Mouse (Mus musculus) neural tube, embryonic 15.5 days (tissue): ENCODE data around the gene Khdc4. TPM values are rescaled to one million over a fixed set of nuclear protein-coding genes. Genes with fewer than 3 reads are reported as not detected.
A peak's percentile ranks its signal among the peaks of the same experiment; 100 is the strongest.

ENCODE experiments used
- ATAC-seq: fragments of 200-750 bp; cut with Nextera tagmentation; 2 replicates; pipeline ENCODE4 v1.8.0; 2017; ENCODE audit warnings: mild to moderate bottlenecking, moderate TSS enrichment, moderate library complexity; ENCODE audit not compliant: low FRiP score
- H3K27ac ChIP-seq: fragments of 300-500 bp; sonication (generic); replicated peaks from 2 replicates; pipeline ENCODE4 v1.5.1; 2015; ENCODE audit warnings: mild to moderate bottlenecking, inconsistent platforms
- H3K27me3 ChIP-seq: fragments of 300-500 bp; sonication (generic); replicated peaks from 2 replicates; pipeline ENCODE4 v1.6.1; 2015; ENCODE audit warnings: inconsistent platforms
- H3K36me3 ChIP-seq: fragments of 300-500 bp; sonication (generic); 2 replicates; pipeline ENCODE4 v1.6.1; 2015; ENCODE audit warnings: inconsistent platforms
- H3K4me1 ChIP-seq: fragments of 300-500 bp; sonication (generic); 2 replicates; pipeline ENCODE4 v1.6.1; 2015; ENCODE audit warnings: inconsistent platforms
- H3K4me2 ChIP-seq: fragments of 300-500 bp; sonication (generic); 2 replicates; pipeline ENCODE4 v1.6.1; 2015; ENCODE audit warnings: inconsistent platforms, mild to moderate bottlenecking, moderate library complexity
- H3K4me3 ChIP-seq: fragments of 300-500 bp; sonication (generic); replicated peaks from 2 replicates; pipeline ENCODE4 v1.5.1; 2015; ENCODE audit warnings: mild to moderate bottlenecking, inconsistent platforms
- H3K9ac ChIP-seq: fragments of 300-500 bp; sonication (generic); replicated peaks from 2 replicates; pipeline ENCODE4 v1.6.1; 2015; ENCODE audit warnings: mild to moderate bottlenecking, inconsistent platforms
- H3K9me3 ChIP-seq: fragments of 300-500 bp; sonication (generic); replicated peaks from 2 replicates; pipeline ENCODE4 v1.6.1; 2016; ENCODE audit warnings: inconsistent platforms
- WGBS: fragments of 180-500 bp; shearing (Covaris S2); methylation state at CpG from one replicate; pipeline ENCODE4 v1.1.7; 2015; ENCODE audit warnings: mixed read lengths; 5-methylcytosine and 5-hydroxymethylcytosine counted together
- polyA plus RNA-seq: library from polyadenylated mRNA; unstranded; fragments of >200 nt; fragmentation: Nextera tagmentation; extraction: Ambion mirVana; gene quantifications from 2 replicates; pipeline ENCODE4 v1.2.1, GENCODE M21; 2015

The Khdc4 gene
- polyA plus RNA-seq = 85.9 and 87.4 TPM in 2 replicates

DNA sequence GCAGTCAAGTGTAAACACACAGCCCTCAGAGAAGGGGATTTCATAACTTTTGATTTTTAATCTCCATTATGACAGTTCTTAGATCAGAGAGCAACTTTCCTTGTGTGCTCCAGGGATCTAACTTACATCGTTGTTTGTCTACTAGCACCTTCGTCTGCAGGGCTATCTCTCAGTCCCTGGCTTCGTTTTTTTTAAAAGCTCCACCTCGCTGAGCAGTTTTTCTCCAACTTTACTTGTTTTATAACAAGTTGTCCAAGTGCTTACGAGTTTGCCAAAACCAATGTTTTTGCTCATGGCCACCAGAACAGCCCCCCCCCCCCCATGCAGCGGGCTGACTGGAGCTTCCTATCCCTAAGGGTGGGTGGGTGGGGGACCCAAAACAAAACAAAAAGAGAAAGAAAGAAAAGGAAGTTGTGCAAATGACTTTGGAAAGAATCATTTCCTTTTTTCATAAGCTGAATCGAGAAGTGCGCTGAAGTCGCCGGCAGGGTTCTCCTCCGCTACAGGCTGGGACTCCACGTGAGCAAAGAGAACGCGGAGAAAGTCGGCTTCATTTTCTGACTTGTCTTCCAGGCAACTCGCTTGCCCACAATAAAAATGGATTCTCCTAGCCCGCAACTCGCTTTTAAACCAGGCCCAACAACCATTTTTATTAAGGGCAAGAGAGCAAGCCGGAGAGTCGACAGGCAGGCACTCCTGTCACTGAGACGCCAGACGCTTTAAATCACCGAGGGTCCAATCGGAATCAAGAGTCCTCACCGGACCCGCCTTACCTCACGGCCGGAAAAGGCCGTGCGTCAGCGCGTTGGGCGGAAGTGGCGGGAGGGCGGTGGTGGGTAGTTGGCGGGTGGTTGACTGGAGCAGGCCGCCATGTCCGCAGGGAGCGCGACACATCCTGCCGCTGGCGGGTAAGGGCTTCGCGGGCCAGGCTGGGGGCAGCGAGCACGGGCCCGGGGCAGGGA lies at the start of gene Khdc4:
TSS of gene Khdc4 (plus strand) at position 824 of the 962 bp plus-strand sequence.
- ATAC-seq = peak; percentile 100
- peak within 1 kb of the TSS; percentile 63 for H3K4me3 ChIP-seq
- H3K27me3 ChIP-seq = no peaks in the 10 kb centered on the region
- peaks cover 19% of the 10 kb centered on the region for H3K4me1 ChIP-seq
- peaks cover 23% of the 10 kb centered on the region for H3K36me3 ChIP-seq
- WGBS = under 1% methylated on average over 47 of the region's 47 CpGs
- H3K4me2 ChIP-seq = peak within 1 kb of the TSS; percentile 67
- H3K27ac ChIP-seq = peak within 1 kb of the TSS; percentile 98
- H3K9ac ChIP-seq = peak within 1 kb of the TSS; percentile 94
- no peaks in the 10 kb centered on the region for H3K9me3 ChIP-seq

DNA sequence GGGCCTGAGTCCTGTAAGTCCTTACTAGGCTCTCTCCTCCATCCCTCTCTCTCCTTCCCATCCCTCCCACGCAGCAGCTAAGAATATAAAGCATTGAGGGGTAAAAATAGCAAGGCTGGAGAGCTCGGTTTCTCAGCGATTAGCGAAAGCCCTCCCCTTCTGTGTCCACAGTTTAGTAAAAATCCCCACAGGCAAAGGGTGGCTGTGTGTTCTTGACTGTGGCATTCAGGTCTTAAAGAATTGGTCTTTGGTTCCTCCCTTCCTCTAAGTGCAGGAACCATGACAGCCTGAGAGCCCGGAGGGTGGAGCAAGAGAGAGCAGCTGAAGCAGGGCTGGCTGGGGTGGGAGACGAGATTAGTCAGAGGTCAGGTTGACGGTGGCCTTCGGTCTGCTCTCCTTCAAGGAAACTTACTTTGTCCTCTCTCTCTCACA lies 49.0 kb upstream of the Khdc4 start:
- WGBS = 95% methylated on average over 8 of the region's 8 CpGs
- no peaks in the 10 kb centered on the region for H3K27me3 ChIP-seq

DNA sequence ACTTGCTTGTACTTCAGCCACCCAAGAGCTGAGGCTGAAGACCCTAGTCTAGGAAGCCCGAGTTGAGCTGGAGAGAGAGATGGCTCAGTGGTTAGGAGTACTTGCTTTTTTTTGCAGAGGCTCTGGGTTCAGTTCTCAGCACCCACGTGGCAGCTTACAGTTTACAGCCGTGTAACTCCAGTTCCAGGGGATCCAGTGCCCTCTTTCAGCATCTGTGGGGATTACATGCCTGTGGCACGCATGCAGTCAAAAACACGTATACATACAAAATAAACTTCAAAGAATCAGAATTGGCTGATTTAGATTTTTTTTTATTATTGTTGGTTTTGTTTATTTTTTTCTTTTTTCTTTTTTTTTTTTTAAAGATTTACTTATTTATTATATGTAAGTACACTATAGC lies 48.5 kb upstream of the Khdc4 start:
- Histone ChIP-seq H3K27ac (no peak overlapping the region), H3K27me3 (no peaks in the 10 kb centered on the region), H3K4me1 (no peaks in the 10 kb centered on the region), H3K4me2 (no peak overlapping the region), H3K9ac (no peak overlapping the region), H3K4me3 (no peak overlapping the region), H3K9me3 (no peaks in the 10 kb centered on the region), H3K36me3 (peaks cover 93% of the 10 kb centered on the region)
- WGBS = 97% methylated on average over 5 of the region's 5 CpGs
- ATAC-seq = no peak

More for the DNA sequence above, 49.0 kb upstream of the Khdc4 start:
- H3K27ac ChIP-seq = no peak overlapping the region
- H3K4me3 ChIP-seq = no peak overlapping the region
- ATAC-seq = no peak
- H3K9ac ChIP-seq = no peak overlapping the region
- no peak overlapping the region for H3K4me2 ChIP-seq
- H3K9me3 ChIP-seq = no peaks in the 10 kb centered on the region
- H3K4me1 ChIP-seq = no peaks in the 10 kb centered on the region
- H3K36me3 ChIP-seq = peaks cover 93% of the 10 kb centered on the region

- no peak overlapping the region for H3K9ac ChIP-seq
- peaks cover 93% of the 10 kb centered on the region for H3K36me3 ChIP-seq
- H3K27ac ChIP-seq = no peak overlapping the region
- no peak overlapping the region for H3K4me3 ChIP-seq
- 95% methylated on average over 12 of the region's 12 CpGs for WGBS
- no peaks in the 10 kb centered on the region for H3K4me1 ChIP-seq
- no peaks in the 10 kb centered on the region for H3K27me3 ChIP-seq
- no peak for ATAC-seq
- H3K9me3 ChIP-seq = no peaks in the 10 kb centered on the region
- no peak overlapping the region for H3K4me2 ChIP-seq
These were observed 46.4 kb upstream of the Khdc4 start for GRCm38 (mm10) chr3:88639239-88639638.

DNA sequence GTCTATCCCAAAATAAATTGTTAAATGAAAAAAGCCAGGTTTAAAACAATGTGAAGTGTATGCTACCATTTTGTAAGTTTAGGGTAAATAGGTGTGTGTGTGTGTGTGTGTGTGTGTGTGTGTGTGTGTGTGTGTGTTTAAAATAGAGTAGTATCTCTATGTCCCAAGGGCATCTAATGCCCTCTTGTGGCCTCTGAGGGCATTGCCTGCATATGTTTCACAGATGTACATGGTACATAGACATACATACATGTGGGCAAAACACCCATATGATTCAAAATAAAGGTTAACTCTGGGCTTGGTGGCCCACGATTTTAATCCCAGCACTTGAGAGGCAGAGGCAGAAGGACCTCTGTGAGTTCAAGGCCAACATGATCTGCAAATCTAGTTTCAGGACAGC lies 44.9 kb upstream of the Khdc4 start:
- ATAC-seq = no peak; the same call in 1 of the 2 replicates
- Histone ChIP-seq H3K4me3 (no peak overlapping the region), H3K4me2 (no peak overlapping the region), H3K27me3 (no peaks in the 10 kb centered on the region), H3K27ac (no peak overlapping the region), H3K36me3 (peaks cover 90% of the 10 kb centered on the region), H3K9me3 (no peaks in the 10 kb centered on the region), H3K4me1 (no peaks in the 10 kb centered on the region), H3K9ac (no peak overlapping the region)
- 86% methylated on average over 1 of the region's 1 CpGs for WGBS

DNA sequence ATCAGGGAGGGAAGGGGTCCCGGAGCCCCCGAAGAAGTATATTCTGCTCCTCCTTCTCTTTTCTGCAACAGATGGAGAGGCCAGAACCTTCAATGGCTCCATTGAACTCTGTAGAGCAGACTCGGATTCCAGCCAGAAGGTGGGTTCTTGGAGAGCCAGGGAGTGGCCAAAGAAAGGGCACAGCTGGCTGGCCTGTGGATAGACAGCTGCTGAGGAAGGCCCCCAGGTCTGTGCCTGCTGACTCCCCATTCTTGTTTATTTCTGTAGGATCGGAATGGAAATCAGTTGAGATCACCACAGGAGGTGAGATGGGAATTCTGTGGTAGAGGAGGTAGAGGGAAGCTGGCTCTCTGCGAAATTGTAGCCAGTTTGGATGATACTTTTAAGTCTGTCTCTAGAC lies 42.5 kb upstream of the Khdc4 start:
- Histone ChIP-seq H3K36me3 (peaks cover 93% of the 10 kb centered on the region), H3K4me1 (no peaks in the 10 kb centered on the region), H3K4me3 (no peak overlapping the region), H3K9ac (no peak overlapping the region), H3K27me3 (no peaks in the 10 kb centered on the region), H3K27ac (no peak overlapping the region), H3K9me3 (no peaks in the 10 kb centered on the region), H3K4me2 (no peak overlapping the region)
- WGBS = 86% methylated on average over 5 of the region's 5 CpGs
- ATAC-seq = no peak

DNA sequence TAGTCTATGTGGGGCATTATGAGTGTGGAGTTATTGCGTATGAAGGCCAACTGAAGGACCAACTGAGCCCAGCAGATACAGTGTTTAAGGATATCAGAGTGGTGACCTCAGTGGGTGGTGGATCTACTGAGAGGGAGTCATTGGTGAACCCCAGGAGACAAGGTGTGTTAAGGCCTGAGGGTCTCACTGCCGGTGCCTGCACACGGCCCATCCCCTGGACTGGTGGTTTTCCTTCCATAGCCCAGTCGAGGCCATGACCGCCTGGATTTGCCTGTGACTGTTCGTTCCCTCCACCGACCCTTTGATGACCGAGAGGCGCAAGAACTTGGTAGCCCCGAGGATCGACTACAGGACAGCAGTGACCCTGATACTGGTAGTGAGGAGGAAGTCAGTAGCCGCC lies 39.7 kb upstream of the Khdc4 start:
- no peak overlapping the region for H3K4me3 ChIP-seq
- no peak overlapping the region for H3K4me2 ChIP-seq
- no peaks in the 10 kb centered on the region for H3K9me3 ChIP-seq
- no peak overlapping the region for H3K27ac ChIP-seq
- 90% methylated on average over 12 of the region's 12 CpGs for WGBS
- peaks cover 69% of the 10 kb centered on the region for H3K36me3 ChIP-seq
- no peaks in the 10 kb centered on the region for H3K27me3 ChIP-seq
- 0 out of 2 replicates have a peak, but pooled peaks cover 8% of the 10 kb centered on the region for H3K4me1 ChIP-seq
- no peak for ATAC-seq
- H3K9ac ChIP-seq = no peak overlapping the region

DNA sequence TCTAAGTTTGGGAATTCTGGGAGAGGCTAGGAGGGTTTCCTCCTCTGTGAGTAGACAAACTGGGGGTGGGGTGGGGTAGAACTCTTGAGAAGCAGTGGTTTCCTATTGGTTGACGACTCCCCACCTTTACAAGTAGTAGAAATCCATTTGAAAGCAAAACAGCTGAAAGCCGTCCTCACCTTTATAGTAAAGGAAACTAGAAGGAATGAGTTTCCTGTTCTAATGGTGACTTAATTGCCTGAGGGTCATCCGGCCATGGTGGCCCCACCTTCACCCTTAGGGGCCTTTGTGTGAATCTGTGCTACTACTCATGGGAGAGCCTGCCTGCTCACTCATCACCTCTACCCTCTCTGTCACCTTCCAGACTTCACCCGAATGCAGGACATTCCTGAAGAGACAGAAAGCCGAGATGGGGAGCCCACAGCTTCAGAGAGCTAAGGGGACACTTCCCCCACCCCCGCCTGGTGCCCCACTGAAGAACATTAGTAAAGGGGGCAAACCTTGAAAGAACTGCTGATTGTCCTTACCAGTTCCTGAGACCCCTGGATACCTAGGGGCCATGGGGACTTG lies 39.1 kb upstream of the Khdc4 start:
- H3K9ac ChIP-seq = no peak overlapping the region
- no peak overlapping the region for H3K4me3 ChIP-seq
- no peaks in the 10 kb centered on the region for H3K9me3 ChIP-seq
- H3K4me1 ChIP-seq = 0 out of 2 replicates have a peak, but pooled peaks cover 8% of the 10 kb centered on the region
- WGBS = 63% methylated on average over 6 of the region's 6 CpGs
- no peak for ATAC-seq
- no peaks in the 10 kb centered on the region for H3K27me3 ChIP-seq
- H3K36me3 ChIP-seq = peaks cover 66% of the 10 kb centered on the region
- H3K4me2 ChIP-seq = no peak overlapping the region
- no peak overlapping the region for H3K27ac ChIP-seq

DNA sequence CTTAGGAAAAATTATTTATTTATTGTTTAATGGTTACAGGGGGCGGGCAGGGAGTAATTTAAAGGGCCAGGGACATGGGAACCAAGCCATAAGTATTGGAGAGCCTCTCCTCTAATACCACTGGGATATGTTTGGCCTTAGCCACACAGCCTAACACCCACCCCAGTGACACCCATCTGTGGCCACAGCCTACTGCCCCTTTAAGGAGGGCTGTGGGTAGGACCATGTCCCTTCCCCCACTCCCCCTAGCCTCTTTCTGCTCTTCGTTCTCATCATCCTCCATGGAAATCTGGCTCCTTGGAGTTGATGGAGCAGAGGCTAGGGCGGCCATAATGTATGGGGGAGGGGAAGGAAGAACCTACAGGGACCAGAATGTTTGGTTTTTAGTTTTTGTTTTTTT lies 38.5 kb upstream of the Khdc4 start:
- Histone ChIP-seq H3K27ac (no peak overlapping the region), H3K27me3 (no peaks in the 10 kb centered on the region), H3K9me3 (no peaks in the 10 kb centered on the region), H3K36me3 (peaks cover 60% of the 10 kb centered on the region), H3K4me1 (0 out of 2 replicates have a peak, but pooled peaks cover 8% of the 10 kb centered on the region), H3K9ac (no peak overlapping the region), H3K4me2 (no peak overlapping the region), H3K4me3 (no peak overlapping the region)
- ATAC-seq = no peak
- WGBS = 77% methylated on average over 3 of the region's 3 CpGs

DNA sequence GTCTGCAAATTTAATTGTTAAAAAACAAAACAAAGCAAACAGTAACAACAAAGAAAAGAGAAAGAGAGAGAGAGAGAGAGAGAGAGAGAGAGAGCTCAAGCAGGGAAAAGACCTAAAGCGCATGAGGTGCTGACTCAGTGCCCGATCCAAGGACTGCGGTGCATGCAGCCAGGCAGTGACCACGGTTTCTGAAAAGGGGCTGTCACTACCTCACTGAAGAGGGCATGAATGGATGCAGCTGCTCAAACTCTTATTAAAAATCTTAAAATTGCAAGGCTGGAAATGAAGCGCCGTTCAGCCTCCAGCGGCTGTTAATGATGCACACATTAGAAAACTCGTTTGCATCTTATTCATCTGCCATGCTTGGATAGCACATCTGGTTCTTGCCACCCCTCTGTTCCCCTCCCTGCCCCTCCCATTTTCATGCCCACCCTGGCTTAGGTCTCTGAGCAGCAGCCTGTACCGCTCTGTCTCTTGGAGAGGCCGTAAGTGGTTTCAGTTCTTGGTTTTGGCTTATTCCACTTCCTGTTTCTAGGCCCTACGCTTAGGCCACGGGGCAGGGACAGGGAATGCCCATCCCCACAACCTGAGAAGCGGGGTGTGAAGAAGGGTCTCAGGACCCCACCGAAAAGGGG lies 37.7 kb upstream of the Khdc4 start:
- Histone ChIP-seq H3K4me3 (no peak overlapping the region), H3K4me1 (0 out of 2 replicates have a peak, but pooled peaks cover 8% of the 10 kb centered on the region), H3K27ac (0 out of 2 replicates have a peak overlapping the region, but pooled peaks have one; percentile 48), H3K36me3 (peaks cover 52% of the 10 kb centered on the region), H3K9me3 (no peaks in the 10 kb centered on the region), H3K27me3 (no peaks in the 10 kb centered on the region), H3K4me2 (no peak overlapping the region), H3K9ac (no peak overlapping the region)
- WGBS = 78% methylated on average over 14 of the region's 14 CpGs
- ATAC-seq = no peak

DNA sequence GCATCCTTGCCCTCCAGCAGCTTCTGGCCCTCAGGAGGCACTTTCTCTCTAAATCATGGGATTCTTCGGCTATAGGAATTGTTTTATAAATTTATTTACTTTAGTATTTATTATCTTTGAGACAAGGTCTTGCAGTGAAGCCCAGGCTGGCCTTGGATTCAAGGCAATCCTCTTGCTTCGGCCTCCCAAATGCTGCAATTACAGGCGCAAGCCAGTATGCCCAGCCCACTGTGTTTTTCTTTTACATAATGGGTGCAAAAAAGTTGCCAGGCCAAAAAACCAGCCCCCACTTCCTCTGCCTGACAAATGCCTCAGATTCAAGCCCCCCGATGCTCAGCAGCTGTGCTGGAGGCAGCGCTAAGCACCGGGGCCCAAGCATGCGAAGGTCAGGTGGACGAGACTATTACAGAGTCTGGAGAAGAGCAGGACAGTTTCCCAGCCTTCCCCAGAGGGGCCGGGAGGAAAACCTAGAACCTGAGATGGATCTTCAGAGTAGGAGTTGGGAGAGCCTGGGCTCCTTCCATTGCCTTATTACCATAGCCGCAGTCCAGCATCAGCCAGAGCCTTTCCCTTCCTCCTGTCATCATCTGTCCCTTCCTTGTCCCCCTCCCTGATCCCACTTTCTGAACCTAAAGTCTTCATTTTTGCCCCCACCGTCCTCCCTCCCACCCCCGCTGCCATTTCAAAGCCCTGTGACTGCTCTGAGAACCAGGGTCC lies 37.0 kb upstream of the Khdc4 start:
- WGBS = 87% methylated on average over 12 of the region's 12 CpGs
- H3K27ac ChIP-seq = peak overlapping the region; percentile 48; the same call in 1 of the 2 replicates
- H3K9me3 ChIP-seq = no peaks in the 10 kb centered on the region
- H3K4me1 ChIP-seq = 0 out of 2 replicates have a peak, but pooled peaks cover 8% of the 10 kb centered on the region
- H3K4me2 ChIP-seq = no peak overlapping the region
- H3K36me3 ChIP-seq = peaks cover 45% of the 10 kb centered on the region
- H3K4me3 ChIP-seq = no peak overlapping the region
- no peaks in the 10 kb centered on the region for H3K27me3 ChIP-seq
- no peak overlapping the region for H3K9ac ChIP-seq
- no peak for ATAC-seq
